Mouse (Mus musculus): Measurements from ENCODE around the gene Dhx35.

DNA sequence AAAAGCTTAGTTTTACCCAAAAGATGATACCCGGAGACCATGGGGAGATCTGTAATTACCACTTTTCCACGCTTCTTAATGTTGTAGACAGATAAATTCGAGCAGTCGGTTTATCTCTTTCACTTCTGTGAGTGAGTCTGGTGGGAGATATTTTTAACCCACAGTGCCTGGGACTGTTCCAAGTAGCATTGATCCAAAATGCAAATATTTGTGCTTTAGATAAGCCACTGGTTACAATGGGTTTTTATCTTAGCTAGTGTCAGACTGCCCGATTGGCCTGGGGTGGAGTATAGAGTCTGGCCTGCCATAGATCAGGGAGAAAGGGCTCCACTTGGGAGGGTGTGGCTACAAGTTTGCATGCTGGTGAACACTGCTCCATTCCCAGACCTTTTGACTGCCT is 25.8 kb upstream of the Dhx35 start:
- TF ChIP-seq CTCF (IDR thresholded peaks at IDR 0.05; ENCODE audit: extremely low read depth, insufficient read length, insufficient replicate concordance, low read depth, low read length) = no peak
- no peak for TF ChIP-seq POLR2A (IDR thresholded peaks at IDR 0.05; ENCODE audit: low read depth, low read length)

Measured in small intestine, adult 2 months (tissue).